Mouse (Mus musculus): ENCODE measurements around the gene Igsf8. TPM values are rescaled to one million over a fixed set of nuclear protein-coding genes. Genes with fewer than 3 reads are reported as not detected.

The Igsf8 gene
- polyA plus RNA-seq, 1 experiment from 2014 or later, result 159 TPM

DNA sequence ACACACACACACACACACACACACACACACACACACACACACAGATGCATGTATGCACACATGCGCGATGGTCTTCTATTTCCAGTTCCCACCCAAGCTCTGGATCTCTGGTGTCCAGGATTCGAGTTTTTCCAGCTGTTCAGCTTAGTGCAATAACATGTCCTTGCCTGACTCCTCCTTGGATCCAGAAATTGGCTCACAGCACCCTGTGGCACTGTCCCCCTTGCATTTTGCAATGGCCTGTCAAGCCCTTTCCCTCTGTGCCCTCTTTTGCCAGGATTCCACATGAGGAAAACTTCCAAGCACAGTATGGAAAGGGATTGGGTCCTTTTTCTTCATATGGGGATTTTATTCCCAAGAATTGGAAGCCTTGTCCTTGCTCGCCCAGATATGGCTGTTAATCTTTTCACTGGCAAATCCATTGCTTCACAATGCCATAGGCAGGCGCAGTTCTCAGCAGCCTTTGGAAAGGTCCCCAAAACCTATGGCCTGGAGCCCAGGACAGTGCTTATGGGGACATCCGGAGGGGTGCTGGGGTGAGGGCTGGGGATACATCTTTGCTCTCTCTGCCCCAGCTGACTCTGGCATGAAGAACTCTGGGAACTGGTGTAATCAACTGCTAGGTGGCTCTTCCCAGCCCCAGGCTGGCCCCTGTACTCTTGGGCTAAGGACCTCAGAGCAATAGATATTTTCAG, 35.5 kb downstream of the Igsf8 start:
- H3K27me3 ChIP-seq, result peaks cover 12% of the 10 kb centered on the region; the same call in 1 of the 2 replicates
- ATAC-seq (ENCODE audit: low FRiP score), result no peak
- H3K27ac ChIP-seq, result peak overlapping the region; percentile 49; the same call in 1 of the 2 replicates
- no peaks in the 10 kb centered on the region for H3K36me3 ChIP-seq
- H3K9ac ChIP-seq, result peak overlapping the region; percentile 43; the same call in 1 of the 2 replicates
- peak overlapping the region; percentile 22; the same call in 1 of the 2 replicates for H3K4me3 ChIP-seq
- peak overlapping the region; percentile 40 for H3K4me2 ChIP-seq (replicated peaks)
- H3K4me1 ChIP-seq, result peaks cover 61% of the 10 kb centered on the region
- WGBS, result 83% methylated on average over 6 of the region's 6 CpGs
- H3K9me3 ChIP-seq (replicated peaks), result no peaks in the 10 kb centered on the region

DNA sequence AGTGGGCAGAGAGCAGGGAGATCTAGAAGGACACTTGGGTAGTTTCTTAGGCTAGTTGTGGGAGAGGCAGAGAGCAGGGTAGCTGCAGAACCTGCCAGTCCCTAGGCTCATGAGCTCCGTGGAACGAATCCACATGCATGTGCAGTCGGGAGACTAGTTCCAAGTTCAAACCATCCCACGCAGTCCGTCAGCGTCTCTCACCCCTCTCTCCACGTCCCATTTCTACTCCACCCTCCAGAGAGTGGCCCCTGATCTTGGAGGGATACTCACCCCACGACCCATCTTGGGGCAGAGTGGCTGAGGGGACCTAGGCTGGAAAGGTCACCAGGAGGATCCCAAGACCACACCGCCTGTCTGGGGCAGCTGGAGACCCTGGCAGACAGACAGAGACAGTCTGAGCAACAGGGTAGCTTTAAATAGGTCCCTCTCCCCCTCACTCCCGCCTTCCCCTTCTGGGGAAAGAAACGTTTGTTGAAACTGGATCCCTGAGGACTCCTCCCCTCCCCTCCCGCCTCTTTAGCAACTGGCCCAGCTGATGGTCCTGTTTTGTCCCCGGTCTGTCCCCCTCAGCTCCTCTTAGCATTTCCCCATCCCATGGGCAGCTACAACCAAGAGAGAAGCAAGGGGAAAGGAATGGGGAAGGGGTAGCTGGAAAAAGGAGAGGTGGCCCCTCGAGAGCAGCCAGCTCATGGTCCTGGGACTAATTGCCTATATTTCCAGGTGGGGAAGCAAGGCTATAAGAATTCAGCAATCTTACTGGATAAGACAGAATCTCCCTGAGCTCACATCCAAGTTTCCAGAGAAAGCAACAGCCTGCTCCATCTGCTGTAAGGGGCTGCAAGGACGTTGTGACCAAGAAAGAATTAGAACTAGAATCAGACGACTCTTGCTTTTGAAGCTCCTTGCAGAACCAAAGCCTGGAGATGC, 36.4 kb downstream of the Igsf8 start, which contains the start of gene Atp1a2:
Gene Atp1a2, minus strand, starts transcription at position 454 of the 927 bp plus-strand sequence.
- peak within 1 kb of the TSS; percentile 40 for H3K4me2 ChIP-seq (replicated peaks)
- H3K9ac ChIP-seq, result peak within 1 kb of the TSS; percentile 43; the same call in 1 of the 2 replicates
- H3K27me3 ChIP-seq, result peaks cover 12% of the 10 kb centered on the region; the same call in 1 of the 2 replicates
- peak within 1 kb of the TSS; percentile 22; the same call in 1 of the 2 replicates for H3K4me3 ChIP-seq
- ATAC-seq (ENCODE audit: low FRiP score), result peak; percentile 49
- WGBS, result 9% methylated on average over 16 of the region's 16 CpGs
- H3K4me1 ChIP-seq, result peaks cover 69% of the 10 kb centered on the region
- peak within 1 kb of the TSS; percentile 49 for H3K27ac ChIP-seq
- no peaks in the 10 kb centered on the region for H3K36me3 ChIP-seq
- H3K9me3 ChIP-seq (replicated peaks), result no peaks in the 10 kb centered on the region

DNA sequence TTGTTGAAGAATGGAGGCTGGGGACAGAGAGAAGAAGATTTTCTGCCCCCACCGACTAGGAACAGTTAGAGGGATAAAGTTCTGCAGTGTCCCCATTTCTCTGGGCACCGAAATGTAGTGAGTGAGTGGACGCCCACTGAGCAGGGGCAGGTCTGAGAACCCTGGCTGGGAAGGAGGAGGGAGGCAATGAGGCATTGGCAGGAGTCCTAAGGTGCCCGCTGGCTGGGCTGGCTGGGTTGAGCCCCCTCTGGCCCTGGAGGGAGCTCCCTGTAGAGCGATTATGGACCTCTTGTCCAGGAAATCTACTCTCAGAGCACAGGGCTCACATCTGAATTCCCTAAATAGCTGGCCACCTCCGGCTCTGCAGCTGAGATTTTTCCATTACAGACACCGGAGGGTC, 38.1 kb downstream of the Igsf8 start:
- Histone ChIP-seq H3K4me1 (peaks cover 75% of the 10 kb centered on the region), H3K27ac (no peak overlapping the region), H3K4me2 (replicated peaks) (no peak overlapping the region), H3K36me3 (no peaks in the 10 kb centered on the region), H3K9ac (no peak overlapping the region), H3K4me3 (no peak overlapping the region), H3K9me3 (replicated peaks) (no peaks in the 10 kb centered on the region), H3K27me3 (peaks cover 12% of the 10 kb centered on the region; the same call in 1 of the 2 replicates)
- WGBS, result 62% methylated on average over 7 of the region's 7 CpGs
- ATAC-seq (ENCODE audit: low FRiP score), result no peak

DNA sequence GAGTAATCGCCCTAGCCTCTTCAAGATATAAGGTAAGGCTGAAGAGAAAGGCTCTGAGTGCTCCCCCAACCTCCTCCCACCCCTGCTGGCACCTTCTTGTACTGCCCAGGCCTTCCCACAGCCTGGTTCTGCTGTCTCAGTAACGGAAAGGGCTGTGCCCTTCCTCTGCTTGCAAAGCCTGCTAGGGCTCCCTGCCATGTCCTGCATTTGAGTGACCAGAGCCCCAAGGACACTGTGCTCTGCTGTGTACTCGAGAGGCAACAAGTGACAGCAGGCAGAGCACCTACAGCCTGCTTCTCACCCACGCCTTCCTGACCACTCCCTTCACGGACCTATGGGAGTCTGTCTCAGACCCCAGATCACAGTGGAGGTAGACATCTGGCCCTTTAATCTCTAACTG, 38.8 kb downstream of the Igsf8 start:
- no peak overlapping the region for H3K4me2 ChIP-seq (replicated peaks)
- 72% methylated on average over 5 of the region's 5 CpGs for WGBS
- no peak overlapping the region for H3K4me3 ChIP-seq
- peaks cover 71% of the 10 kb centered on the region for H3K4me1 ChIP-seq
- H3K36me3 ChIP-seq, result no peaks in the 10 kb centered on the region
- ATAC-seq (ENCODE audit: low FRiP score), result no peak
- H3K9ac ChIP-seq, result no peak overlapping the region
- H3K9me3 ChIP-seq (replicated peaks), result no peaks in the 10 kb centered on the region
- no peak overlapping the region for H3K27ac ChIP-seq
- H3K27me3 ChIP-seq, result peaks cover 12% of the 10 kb centered on the region; the same call in 1 of the 2 replicates

DNA sequence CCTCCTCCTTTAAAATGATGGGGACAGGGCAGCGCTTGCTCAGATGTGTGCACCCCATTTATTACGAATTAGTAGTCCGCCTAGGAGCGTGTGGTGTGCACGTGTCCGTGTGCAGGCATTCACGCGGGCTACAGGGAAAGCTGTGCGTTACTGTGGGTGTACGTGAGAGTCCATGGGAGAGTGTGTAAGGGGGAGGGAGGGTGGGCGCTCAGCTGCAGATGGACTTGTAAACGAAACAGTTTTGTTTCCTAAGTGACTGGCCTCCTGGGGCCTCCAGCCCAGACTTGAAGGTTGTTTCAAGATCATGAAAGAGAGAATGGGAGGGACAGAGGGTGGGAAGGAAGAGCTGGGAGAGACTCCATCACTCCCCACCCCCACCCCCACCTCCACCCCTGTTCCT, 39.7 kb downstream of the Igsf8 start:
- H3K27ac ChIP-seq, result 0 out of 2 replicates have a peak overlapping the region, but pooled peaks have one; percentile 23
- no peak overlapping the region for H3K4me2 ChIP-seq (replicated peaks)
- no peaks in the 10 kb centered on the region for H3K36me3 ChIP-seq
- peaks cover 61% of the 10 kb centered on the region for H3K4me1 ChIP-seq
- H3K27me3 ChIP-seq, result peaks cover 12% of the 10 kb centered on the region; the same call in 1 of the 2 replicates
- ATAC-seq (ENCODE audit: low FRiP score), result peak; percentile 60
- no peaks in the 10 kb centered on the region for H3K9me3 ChIP-seq (replicated peaks)
- no peak overlapping the region for H3K9ac ChIP-seq
- WGBS, result 21% methylated on average over 12 of the region's 12 CpGs
- no peak overlapping the region for H3K4me3 ChIP-seq

DNA sequence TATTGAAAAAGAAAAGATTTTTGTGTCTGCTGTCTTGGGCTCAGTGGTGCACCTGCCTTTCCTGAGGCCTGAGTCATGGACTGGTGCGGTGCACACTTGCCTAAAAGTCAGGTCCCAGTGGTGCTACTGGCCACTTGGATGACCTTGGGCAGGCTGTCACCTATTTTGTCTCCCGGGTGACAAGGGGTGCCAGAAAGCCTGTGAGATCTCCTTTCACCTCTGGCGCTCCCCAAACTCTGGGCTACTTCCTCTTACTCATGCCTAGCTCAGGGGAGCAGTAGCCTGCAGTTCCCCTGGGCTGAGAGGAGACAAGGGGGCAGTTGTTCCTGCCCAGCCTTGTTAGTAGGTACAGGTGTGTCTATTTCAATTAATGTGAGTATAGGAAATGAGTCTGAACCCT, 40.9 kb downstream of the Igsf8 start:
- H3K4me1 ChIP-seq, result peaks cover 56% of the 10 kb centered on the region
- H3K9ac ChIP-seq, result no peak overlapping the region
- no peaks in the 10 kb centered on the region for H3K36me3 ChIP-seq
- H3K27ac ChIP-seq, result no peak overlapping the region
- H3K27me3 ChIP-seq, result peaks cover 12% of the 10 kb centered on the region; the same call in 1 of the 2 replicates
- WGBS, result 57% methylated on average over 3 of the region's 3 CpGs
- H3K4me2 ChIP-seq (replicated peaks), result no peak overlapping the region
- H3K9me3 ChIP-seq (replicated peaks), result no peaks in the 10 kb centered on the region
- no peak for ATAC-seq (ENCODE audit: low FRiP score)
- H3K4me3 ChIP-seq, result no peak overlapping the region

DNA sequence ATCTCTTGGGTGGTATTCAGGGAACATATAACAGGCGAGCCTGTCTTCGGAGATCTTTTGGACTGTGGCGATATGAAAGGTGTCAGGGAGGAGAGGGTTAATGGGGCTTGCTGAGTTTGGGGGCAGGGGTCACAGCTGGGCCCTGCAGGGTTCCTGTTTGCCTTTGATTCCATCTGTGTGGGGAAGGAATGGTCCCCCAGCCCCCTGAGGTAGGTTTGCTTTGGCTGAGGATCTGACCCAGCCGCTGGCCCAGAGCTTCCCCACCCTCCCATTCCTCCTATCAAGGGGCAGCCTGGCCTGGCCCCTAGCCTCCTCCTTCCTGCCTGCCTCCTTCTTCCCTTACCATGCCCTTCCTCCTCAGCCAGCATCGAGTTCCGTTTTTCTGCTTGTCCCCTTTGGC, 41.4 kb downstream of the Igsf8 start:
- H3K4me3 ChIP-seq, result no peak overlapping the region
- WGBS, result 2% methylated on average over 6 of the region's 6 CpGs
- no peaks in the 10 kb centered on the region for H3K36me3 ChIP-seq
- peaks cover 12% of the 10 kb centered on the region; the same call in 1 of the 2 replicates for H3K27me3 ChIP-seq
- H3K4me1 ChIP-seq, result peaks cover 55% of the 10 kb centered on the region
- no peak overlapping the region for H3K4me2 ChIP-seq (replicated peaks)
- H3K9me3 ChIP-seq (replicated peaks), result no peaks in the 10 kb centered on the region
- peak overlapping the region; percentile 24; the same call in 1 of the 2 replicates for H3K27ac ChIP-seq
- no peak for ATAC-seq (ENCODE audit: low FRiP score)
- 0 out of 2 replicates have a peak overlapping the region, but pooled peaks have one; percentile 2 for H3K9ac ChIP-seq

DNA sequence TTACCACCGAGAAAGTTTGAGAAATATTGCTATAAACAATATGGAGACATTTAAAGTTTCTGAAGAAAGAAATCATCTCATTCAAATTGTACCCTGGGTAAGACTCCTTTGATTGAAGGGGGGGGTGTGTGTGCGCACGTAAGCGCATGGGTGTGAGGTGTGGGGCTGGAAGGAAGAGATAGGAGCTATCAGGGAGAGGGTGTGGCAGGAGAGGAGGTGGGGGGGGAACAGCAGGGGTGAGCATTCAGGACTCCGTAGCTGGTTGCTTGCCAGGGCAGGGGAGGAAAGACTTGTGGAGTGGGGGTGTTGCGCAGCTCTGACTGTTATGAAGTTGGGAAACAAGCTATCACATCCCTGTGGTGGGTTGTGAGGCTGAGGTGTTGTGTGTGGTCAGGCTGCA, 43.0 kb downstream of the Igsf8 start:
- WGBS, result 75% methylated on average over 6 of the region's 6 CpGs
- no peak for ATAC-seq (ENCODE audit: low FRiP score)
- Histone ChIP-seq H3K36me3 (no peaks in the 10 kb centered on the region), H3K27ac (no peak overlapping the region), H3K4me2 (replicated peaks) (no peak overlapping the region), H3K4me3 (no peak overlapping the region), H3K4me1 (peaks cover 60% of the 10 kb centered on the region), H3K27me3 (peaks cover 4% of the 10 kb centered on the region; the same call in 1 of the 2 replicates), H3K9me3 (replicated peaks) (no peaks in the 10 kb centered on the region), H3K9ac (no peak overlapping the region)

DNA sequence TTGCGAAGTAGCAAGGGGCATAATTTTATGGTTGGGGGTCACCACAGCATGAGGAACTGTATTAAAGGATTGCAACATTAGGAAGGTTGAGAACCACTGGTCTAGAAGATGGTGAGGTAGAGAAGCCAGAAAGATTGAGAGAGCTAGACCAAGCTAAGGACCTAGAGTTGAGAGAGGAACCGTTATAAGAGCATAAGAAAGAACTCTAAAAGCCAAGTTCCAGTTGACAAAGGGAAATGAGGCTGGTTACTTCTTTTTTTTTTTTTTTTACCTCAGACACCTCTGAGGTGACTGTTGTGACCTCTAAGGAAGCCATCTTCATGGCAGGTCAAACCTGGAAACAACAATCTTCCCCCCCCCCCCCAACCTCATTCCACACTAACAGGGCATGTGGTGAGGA, 43.7 kb downstream of the Igsf8 start:
- WGBS, result 90% methylated on average over 2 of the region's 2 CpGs
- no peak for ATAC-seq (ENCODE audit: low FRiP score)
- H3K27ac ChIP-seq, result no peak overlapping the region
- no peak overlapping the region for H3K4me2 ChIP-seq (replicated peaks)
- peaks cover 2% of the 10 kb centered on the region; the same call in 1 of the 2 replicates for H3K27me3 ChIP-seq
- no peak overlapping the region for H3K9ac ChIP-seq
- no peak overlapping the region for H3K4me3 ChIP-seq
- H3K36me3 ChIP-seq, result no peaks in the 10 kb centered on the region
- no peaks in the 10 kb centered on the region for H3K9me3 ChIP-seq (replicated peaks)
- H3K4me1 ChIP-seq, result peaks cover 61% of the 10 kb centered on the region

DNA sequence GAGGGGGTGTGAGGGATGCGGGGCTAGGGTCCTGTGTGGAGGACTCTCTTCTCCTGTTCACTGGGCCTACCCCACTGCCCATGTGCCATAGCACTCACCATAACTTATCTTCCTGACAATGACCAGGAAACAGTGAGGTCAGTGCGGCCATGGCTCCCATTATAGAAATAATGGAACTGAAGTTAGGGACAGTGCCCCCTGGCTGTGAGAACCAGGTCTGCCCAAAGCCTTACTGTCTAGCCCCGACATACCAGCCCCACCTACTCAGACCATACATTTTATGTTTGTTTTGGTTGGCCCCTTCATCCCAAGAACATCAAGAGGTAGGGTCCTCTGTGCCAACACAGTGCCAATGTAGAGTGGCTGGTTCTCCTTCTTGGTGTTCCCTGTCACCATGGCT, 44.2 kb downstream of the Igsf8 start:
- no peaks in the 10 kb centered on the region for H3K9me3 ChIP-seq (replicated peaks)
- no peak overlapping the region for H3K4me3 ChIP-seq
- H3K27me3 ChIP-seq, result no peaks in the 10 kb centered on the region; the same call in 1 of the 2 replicates
- 72% methylated on average over 3 of the region's 3 CpGs for WGBS
- no peaks in the 10 kb centered on the region for H3K36me3 ChIP-seq
- H3K4me2 ChIP-seq (replicated peaks), result no peak overlapping the region
- no peak for ATAC-seq (ENCODE audit: low FRiP score)
- H3K27ac ChIP-seq, result no peak overlapping the region
- no peak overlapping the region for H3K9ac ChIP-seq
- H3K4me1 ChIP-seq, result peaks cover 56% of the 10 kb centered on the region

DNA sequence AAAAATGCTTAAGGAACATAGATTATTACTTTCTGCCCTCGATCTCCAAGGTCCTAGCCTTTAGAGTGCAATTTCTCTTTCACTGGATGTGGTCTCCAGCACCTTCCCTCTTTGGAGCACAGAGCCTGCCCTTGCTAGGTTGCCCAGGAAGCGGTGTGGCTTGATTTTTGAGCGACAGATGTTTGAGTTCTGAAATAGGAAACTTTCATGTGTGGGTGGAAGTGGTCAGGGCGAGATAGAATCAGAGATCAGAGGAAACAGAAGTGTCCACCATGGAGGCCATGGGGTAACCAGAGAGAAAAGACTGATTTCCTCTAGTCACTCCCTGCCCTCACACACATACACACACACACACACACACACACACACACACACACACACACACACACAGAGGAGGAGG, 44.8 kb downstream of the Igsf8 start:
- Histone ChIP-seq H3K9ac (no peak overlapping the region), H3K9me3 (replicated peaks) (no peaks in the 10 kb centered on the region), H3K36me3 (no peaks in the 10 kb centered on the region), H3K27me3 (no peaks in the 10 kb centered on the region; the same call in 1 of the 2 replicates), H3K4me3 (no peak overlapping the region), H3K4me1 (peaks cover 53% of the 10 kb centered on the region), H3K27ac (no peak overlapping the region), H3K4me2 (replicated peaks) (no peak overlapping the region)
- no peak for ATAC-seq (ENCODE audit: low FRiP score)
- WGBS, result 75% methylated on average over 4 of the region's 4 CpGs

DNA sequence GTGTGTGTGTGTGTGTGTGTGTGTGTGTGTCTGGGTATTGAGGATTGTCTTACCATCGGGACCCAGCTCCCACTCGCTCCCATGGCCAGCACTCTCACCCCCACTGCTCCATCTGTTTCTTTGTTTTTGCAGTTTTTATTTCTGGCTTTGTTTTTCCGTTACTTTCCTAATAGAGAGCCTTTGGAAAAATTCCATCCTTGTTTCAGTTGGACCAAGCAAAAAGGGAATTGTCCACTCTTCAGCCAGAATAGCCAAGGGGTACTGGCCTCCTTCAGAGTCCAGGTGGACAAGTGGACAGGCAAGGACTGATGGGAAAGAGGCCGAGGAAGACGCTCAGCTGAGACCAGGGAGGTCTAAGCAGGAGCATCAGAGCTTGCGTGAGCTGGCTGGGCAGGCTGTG, 45.4 kb downstream of the Igsf8 start:
- no peak overlapping the region for H3K9ac ChIP-seq
- H3K36me3 ChIP-seq, result no peaks in the 10 kb centered on the region
- WGBS, result 68% methylated on average over 4 of the region's 6 CpGs
- H3K4me3 ChIP-seq, result no peak overlapping the region
- ATAC-seq (ENCODE audit: low FRiP score), result no peak
- no peak overlapping the region for H3K4me2 ChIP-seq (replicated peaks)
- H3K27me3 ChIP-seq, result no peaks in the 10 kb centered on the region; the same call in 1 of the 2 replicates
- H3K4me1 ChIP-seq, result peaks cover 53% of the 10 kb centered on the region
- no peaks in the 10 kb centered on the region for H3K9me3 ChIP-seq (replicated peaks)
- H3K27ac ChIP-seq, result peak overlapping the region; percentile 23; the same call in 1 of the 2 replicates

All from hindbrain, embryonic 12.5 days (tissue).